Mouse (Mus musculus) frontal cortex, adult (tissue): ENCODE results near the gene Arap1.

Experiments
- ATAC-seq: cut with Nextera tagmentation; 2 replicates; pipeline ENCODE4 v1.9.2; 2017; ENCODE audit warnings: mild to moderate bottlenecking, moderate library complexity, mixed read lengths; ENCODE audit not compliant: low TSS enrichment

Gene Arap1

DNA sequence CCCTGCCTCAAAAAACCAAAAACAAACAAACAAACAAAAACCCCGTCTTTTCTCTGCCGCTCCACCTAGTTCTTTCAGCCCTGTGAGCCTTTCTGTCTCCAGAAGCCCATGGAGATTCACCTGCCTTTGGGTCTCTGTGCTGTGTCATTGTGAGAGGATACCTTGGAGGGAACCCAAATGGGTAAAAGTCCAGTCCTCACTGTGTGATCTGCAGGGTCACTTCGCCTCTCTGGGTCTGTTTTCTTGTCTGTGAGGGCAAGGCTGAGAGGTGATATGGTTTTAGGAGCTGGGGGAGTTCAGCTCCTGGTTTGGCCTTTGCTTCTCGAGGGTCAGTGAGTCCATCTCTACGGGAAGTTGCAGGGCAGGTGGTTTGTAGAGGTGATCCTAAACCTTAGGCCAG lies 21.9 kb upstream of the Arap1 start:
- ATAC-seq, result no peak

DNA sequence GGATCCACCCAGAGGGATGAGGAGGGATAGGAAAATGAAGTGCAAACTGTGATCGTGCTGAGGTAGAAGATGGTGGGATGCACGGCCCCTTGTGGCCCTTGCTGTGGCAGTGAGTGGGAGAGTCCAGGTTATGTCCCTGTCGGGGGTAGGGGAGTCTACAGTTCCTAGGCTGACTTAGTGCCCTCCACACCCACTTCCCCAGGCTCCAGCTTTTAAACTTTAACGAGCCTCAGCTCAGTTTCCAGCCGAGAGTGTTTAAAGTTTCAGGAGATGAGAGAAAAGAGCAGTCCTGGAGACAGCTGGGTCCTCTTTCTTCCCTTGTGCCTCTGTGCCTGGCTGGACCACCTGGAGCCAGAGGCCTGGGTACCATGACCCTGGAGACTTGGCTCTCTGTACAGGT lies 20.6 kb upstream of the Arap1 start:
- no peak for ATAC-seq

DNA sequence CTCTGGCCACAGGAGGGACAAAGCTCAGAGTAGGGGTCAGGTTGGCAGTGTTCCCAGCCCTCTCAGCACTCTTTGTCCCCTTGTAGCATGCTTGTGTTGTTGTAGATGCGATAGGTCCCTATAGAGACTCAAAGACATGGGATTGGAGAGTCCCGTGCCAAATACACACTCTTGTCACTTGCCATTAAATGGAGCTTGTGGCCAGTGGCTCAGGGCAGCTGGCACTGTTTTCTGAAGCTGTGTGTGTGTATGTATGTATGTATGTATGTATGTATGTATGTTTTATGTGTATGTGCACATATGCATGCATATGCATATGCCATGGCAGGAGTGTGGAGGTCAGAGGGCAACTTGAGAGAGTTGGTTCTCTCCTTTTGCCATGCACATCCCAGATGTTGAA lies 20.1 kb upstream of the Arap1 start:
- no peak for ATAC-seq

DNA sequence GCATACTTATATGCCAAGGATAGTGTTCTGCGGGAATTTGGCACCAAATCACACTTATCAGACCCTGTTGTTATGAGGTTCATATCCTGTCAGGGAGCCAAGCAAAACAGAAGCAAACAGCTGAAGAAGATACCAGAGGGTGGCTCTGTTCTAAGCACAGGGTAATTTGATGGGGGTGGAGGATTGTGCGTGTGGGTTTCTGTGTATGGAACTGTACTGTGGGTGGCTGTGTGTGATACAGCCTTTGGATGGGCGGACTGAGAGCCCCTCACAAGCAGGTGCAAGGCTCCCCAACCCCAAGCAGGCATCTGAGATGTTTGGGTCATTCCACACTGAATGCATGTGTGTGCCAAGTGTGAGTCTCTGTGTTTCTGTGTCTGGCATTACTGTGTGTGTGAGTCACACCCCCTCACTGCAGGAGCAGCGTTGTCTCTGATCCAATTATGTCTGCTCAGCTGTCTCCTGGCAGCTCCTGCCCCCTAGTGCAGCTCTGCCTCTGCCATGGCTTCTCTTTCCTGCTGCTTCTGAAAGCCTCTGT lies 19.2 kb upstream of the Arap1 start:
- peak; percentile 88 for ATAC-seq

DNA sequence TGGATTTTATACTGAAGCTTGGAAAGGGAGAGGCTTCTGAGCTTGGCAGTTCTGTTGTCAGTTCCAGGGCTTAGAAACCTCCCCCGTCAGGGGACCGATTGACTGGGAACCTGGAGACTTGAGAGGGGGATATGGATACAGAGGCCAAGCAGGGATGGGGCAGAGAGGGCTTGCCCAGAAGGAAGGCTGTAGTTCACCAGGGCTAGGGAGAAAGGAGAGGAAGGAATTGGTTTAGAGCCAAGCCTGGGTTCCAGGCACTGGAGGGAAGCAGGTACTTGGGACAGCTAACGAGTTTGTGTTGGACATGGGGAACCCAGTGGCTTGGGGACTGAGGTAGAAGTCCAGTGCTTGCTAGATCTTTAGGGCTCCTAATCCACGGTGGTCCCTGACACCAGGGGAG lies 18.3 kb upstream of the Arap1 start:
- no peak for ATAC-seq

DNA sequence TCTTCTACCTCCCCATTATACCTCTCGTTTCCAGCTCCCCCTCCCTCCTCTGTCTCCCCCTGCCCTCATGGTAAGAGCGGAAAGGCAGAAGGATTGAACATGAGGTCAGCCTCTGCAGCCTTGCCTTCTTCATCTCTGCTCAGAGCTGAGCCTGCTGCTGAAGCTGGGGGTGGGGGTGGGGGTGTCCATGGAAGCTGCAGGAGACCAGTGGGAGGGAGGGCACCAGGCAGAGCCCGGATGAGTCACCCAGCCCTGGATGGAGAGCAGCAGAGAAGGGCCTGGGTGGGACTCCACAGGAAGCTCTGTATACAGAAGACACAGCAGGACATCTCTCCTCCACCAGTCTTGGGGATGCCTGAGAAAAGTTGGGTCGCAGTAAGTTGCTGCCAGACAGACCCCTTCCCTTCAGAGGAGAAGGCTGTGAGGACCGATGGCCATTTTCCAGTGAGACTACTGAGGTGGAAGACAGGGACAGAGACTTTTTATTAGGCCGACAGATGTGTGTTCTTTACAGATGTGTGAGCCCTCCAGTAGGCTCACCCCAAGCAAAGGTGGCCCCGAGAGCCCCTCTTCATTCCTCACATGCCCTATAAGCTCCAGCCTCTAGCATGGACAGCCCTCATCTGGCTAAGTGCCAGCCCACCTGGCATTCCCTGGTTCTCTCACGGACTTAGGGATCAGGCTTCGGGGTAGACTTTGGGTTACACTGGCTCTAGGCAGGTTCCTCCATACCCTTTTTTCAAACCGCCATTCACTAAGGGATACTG lies 17.6 kb upstream of the Arap1 start:
- no peak for ATAC-seq

DNA sequence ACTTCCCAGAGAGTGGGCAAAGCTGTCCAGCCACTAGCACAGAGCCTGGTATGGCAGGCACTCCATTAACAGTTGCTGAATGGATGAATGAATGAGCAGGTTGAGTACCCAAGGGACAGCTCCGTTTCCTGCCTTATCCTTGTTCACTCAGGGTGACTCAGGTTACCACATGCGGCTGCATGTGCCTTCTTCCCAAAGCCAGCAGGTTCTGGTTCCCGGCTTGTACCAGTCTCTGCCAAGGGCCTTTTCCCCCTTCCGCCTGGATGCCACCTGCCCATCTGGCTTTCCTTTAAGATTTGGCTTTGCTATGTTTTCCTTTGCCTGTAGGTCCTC lies 17.1 kb upstream of the Arap1 start:
- ATAC-seq, result no peak

DNA sequence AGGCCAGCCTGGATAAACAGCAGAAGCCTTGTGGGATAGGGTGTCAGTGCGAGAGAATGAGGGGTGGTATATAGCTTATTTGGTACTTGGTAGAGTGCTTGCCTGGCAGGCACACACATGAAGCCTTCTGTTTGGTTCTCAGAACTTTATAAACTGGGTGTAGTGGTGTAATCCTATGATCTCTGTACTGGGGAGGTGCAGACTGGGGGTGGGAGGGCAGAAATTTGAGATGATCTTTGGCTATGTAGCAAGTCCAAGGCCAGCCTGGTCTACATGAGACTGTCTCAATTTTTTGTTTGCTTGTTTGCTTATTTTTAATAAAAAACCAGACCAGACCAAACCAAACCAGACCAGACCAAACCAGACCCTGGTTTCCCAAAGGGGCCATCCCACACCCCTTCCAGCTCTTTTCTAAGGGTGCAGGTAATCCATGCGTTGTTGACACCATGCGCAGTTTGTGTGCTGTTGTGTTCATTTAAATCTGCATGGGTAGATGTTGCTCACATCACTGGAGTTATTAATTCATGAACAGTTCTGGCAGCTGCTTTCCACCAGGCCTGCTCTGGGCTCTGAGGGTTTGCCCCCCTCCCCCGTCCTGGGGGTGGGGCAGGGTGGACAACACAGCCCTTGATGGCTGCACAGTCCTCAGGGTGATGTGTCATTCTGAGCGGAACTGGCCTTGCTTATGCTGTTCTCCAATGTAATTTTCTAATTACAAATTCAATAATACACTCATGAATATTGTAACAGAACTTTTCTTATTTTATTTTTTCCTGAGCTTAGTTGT lies 15.6 kb upstream of the Arap1 start:
- no peak for ATAC-seq

DNA sequence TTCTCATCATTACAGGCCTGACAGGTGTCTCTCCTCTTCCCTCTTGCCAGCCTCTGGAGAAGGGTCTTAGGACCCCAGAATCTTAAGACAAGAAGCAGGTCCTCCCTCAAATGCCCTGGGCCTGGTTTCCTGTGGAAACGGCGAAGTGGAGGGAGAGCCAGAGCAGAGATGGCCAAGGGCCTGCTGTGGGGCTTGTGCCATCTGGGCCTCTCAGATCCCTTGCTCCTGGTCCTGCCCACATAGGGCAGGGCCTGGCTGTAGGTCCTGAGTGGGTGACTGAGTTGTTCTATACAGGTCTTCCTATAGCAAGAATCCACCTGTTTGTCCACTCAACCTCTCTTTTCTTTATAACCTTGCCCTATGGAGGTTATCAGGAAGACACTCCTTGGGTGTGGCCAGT lies 12.6 kb upstream of the Arap1 start:
- no peak for ATAC-seq

DNA sequence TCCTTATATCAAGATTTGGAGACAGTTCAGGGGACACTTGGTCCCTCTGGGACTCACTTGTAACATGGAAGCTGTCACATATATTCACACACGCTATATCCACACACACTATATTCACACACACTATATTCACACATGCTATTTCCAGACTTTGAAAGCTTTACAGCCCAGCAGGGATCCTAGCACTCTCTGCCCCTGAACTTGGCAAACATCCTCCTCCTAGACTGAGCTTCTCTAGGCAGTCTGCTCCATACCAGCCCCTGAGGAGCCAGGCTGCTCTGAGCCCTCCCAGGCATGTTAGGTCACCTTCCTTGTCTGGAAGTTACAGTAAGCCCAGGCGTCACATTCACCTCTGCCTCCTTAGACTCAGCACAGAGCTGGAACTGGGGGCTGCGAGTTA lies 11.2 kb upstream of the Arap1 start:
- no peak for ATAC-seq

DNA sequence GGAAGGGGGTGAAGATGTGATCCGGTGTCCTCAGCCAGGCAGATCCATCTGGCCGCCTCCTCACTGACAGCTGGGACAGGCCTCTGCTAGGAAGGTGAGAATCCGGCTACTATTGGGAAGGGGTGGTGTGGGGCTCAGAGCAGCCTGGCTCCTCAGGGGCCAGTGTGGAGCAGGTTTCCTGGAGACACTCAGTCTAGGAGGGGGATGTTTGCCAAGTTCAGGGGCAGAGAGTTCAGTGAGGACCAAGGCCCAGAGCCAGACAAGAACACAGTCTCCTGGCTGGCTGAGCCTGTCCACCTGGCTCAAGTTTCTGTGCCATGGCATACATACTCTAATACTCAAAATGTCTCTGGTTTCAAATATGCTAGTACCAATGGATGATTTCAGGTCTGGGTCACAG lies 10.5 kb upstream of the Arap1 start:
- no peak for ATAC-seq

DNA sequence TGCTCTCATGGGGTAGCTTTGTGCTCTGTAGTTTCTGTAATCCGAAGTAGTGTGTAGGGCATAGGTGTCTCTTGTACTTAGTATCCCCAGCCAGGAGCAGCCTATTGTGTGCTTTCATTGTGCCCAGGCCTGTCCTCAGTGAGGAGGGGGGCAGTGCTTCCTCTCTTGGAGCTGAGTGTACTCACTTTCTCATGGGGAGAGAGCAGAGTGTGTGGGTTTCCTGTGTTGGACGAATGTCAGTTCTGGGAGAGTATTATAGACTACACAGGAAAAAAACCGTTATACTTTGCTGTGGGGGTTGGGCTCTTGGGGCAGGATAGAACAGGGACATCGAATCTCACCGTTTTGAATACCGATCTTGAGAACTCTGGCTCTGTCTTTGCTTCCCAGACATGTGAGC lies 6.5 kb upstream of the Arap1 start:
- peak; percentile 23; the same call in 1 of the 2 replicates for ATAC-seq

DNA sequence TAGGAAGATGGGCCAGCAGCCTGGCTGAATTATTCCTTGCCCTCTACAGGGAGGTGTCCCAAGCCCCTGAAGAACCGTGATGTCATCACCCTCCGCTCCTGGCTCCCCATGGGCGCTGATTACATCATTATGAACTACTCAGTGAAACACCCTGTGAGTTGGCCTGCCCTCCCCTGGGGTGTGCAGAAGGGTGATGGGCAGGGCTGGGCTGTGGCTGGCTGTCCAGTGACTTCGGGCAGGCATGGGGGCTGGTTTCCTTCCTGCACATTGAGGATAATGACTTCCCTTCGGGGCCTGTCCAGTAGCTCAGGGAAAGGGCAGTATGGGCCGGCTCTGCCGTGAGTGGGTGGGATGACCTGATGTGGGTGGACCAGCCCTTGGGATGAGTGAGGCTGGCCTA lies 4.7 kb upstream of the Arap1 start:
- ATAC-seq, result no peak

DNA sequence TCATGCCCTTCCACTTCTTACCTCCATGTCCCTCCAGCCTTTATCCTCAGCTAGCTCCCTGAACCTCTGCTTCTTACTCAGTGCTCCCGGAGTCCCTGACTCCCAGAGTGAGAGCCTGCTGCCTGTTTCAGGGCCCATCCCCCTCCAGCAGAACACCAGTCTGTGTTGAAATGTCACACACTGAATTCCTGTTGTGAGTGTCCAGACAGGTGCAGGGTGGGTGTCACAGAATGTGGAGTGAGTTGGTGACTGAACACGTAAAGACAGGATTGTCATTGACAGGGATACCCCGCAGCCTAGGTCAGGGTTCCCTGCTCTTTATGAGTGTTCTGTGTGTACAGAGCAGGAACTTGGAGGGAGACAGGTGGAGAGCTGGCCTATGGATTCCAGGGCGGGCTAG lies 3.0 kb upstream of the Arap1 start:
- no peak for ATAC-seq

DNA sequence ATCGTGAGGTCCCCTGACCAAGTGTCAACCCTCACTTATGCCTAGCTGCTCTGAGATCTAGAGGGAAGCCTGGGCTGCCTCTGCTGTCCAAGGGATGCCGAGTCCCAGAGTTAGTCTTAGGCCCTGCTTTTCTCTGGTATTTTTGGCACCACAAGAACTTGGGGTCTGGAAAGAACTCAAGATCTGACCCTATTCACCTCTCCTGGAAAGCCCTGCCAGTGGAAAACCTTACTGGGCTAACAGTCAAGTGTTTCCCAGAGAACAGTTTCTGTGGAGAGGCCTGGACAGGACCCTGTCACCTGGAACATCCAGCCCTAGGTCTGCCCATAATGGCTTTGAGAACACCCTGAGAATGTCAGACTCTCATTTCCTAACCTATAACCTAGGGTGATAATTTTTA lies 876 bp upstream of the Arap1 start:
- ATAC-seq, result no peak

DNA sequence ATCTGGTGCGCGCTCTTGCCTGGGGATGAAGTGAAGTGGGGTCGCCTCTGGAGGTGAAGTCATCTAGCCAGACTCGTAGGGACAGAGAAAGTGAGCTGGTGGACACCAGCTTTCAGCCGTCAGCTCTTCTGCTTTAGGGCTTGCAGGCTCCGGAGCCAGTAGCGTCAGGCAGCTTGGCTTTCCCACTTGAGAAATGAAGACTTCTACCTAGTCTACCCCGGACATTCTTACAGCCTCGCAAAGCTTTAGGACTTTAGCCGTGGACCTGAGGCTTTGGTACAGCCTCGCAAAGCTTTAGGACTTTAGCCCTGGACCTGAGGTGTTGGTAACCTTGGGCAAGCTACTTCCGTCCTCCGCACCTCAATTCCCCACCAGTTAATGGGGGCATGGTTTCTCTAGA lies 445 bp downstream of the Arap1 start:
- no peak for ATAC-seq

DNA sequence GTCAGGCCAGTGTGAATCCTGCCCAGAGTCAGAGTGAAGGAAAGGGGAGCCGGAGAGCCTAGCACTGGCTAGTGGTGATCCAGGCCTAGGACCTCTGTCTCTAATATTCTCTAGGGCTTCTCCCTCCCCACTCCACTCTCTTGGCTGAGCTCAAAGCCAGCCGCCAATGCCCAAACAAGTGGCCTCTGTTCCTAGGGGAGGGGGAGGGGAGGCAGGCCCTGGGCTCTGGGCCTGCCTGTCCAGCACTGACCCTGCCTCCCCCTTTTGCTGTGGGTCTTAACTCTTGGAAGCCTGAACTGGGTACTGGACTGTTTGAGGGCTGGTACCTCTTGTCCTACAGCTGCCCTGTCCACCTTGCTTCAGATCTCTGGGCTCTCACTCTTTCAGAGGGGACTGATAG lies 2.0 kb downstream of the Arap1 start:
- ATAC-seq, result peak; percentile 64

DNA sequence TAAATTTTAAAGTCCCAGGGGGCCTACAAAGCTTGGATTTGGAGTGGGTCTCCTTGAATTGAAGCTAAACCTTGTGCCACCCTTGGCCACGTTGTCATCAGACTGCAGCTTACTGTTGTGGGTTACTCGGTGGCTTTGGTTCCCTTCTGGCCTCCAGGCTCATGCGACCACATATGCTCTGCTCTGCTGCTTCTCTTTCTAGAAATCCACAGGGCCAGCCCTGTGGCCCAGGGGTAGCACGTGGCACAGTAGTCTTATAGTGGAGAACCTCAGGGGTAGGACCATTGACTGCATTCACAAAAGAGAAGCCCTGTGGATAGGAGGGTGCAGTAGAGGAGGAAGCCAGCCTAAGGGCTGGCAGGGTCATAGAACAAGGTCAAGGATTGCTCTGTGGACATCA lies 4.5 kb downstream of the Arap1 start:
- ATAC-seq, result no peak

DNA sequence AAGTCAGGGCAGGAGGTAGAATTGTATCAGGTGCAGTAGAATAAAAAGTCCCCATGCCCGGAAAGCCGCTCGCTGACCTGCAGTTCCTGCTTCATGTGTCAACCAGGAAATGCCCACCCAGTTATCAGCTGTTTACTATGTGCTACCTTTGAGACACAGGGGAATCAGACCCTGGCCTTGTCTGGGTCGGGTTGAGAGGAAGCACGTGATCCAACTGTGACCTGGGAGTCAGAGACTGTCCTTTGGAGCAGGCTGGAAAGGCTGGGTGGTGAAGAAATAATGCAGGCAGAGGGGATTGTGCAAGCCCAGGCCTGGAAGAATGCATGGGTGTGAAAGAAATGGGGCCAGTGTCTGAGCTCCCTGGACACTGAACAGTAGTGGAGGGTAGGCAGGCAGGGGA lies 6.6 kb downstream of the Arap1 start:
- ATAC-seq, result no peak

DNA sequence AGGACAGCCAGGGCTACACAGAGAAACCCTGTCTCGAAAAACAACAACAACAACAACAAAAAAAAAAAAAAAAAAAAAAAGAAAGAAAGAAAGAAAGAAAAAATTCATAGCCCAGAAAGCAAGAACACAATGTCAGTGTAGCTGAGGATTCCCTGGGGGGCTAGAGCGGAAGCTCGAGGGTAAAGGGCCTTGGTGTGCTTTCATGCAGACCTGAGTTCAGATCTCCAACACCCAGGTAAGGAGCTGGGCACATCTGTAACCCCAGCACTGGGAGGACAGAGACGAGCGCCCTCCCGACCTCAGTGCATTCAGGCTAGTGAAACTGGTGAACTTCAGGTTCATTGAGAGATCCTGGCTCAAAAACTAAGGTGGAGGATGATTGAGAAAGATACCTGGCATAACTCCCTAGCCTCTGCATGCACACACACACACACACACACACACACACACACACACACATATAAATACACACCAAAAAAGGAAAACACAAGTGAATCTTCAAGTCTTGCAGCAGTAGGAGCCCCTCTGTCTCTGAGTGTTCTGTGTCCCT lies 7.8 kb downstream of the Arap1 start:
- ATAC-seq, result no peak

DNA sequence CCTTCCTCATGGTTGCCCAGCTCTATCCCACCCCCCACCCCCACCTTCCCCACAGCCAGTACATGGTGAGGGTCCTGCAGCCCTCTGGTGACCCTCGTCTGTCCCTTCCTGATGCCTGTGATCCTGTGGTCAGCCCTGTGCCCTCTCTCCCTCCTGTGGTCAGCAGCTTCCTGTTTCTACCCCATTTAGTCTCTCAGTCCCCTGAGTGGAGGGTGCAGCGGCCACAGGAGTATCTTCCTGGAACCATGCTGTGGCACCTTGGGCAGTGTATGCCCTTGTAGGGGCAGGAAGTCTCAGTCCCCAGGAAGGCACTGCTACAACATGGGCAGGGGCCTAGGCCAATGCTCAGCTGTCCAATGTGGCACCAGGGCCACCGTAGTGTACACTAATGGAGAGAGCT lies 9.0 kb downstream of the Arap1 start:
- ATAC-seq, result no peak

DNA sequence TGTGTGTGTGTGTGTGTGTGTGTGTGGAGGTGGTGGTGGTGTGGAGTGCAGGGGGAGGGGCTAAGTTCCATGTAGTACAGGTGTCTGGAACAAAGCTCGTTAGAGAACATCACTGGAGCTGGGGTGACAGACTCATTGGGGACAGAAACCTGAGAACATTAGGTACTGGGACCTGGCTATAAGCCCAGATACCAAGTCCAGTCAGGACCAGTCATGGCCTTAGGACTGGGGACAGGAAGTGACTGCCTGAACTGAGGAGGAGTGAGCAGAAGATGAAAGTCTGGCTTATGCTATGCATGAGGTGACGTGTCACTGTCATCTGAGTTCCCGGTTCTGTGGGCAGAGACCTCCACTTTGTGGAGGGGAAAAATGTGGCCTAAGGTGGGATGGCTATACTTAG lies 12.5 kb downstream of the Arap1 start:
- ATAC-seq, result no peak

DNA sequence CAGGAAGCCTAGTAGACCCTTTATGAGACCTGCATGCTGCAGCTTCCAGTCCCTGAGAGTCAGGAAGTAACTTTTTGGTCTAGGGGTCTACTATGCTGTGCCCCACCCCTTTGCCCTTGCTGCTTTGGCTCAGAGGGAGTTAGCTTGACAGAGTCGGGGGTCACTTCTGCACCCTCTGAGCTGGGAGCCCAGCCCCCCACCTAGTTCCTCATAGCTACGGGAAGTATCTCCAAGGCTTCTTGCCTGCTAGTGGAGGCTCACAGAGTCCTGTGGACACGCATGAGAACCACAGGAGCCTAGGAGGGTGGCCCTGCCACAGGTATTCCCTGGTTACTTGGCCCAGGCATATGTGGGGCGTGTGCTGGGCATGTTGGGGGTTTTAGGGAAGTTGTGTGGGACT lies 13.2 kb downstream of the Arap1 start:
- ATAC-seq, result no peak
